Mouse (Mus musculus): ENCODE measurements around the gene Uqcc2.

Uqcc2 gene

GRCm38 (mm10) chr17:27123813-27124375 is 9.8 kb downstream of the Uqcc2 start:
- DNase-seq (ENCODE audit: low spot score in 2 of 2): no peak

DNA sequence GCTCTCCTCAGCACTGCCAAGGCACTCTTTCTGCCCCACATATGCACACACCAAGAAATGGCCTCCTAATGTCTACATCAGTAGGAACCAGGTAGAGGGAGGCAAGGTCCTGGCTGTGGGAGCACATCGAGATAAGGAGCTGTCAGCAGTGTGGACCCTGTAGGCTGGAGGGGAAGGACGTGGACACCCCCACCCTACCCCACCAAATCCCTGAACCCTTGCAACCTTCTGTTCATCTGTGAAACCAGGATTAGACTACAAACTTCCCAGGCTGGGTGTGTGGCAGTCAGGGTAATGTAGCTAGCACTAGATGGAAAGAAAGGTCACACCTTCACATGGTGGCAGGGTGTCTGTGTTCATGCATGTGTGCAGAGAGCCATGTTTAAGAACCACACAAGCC is 10.6 kb downstream of the Uqcc2 start:
- no peak for DNase-seq (ENCODE audit: low spot score in 2 of 2)

DNA sequence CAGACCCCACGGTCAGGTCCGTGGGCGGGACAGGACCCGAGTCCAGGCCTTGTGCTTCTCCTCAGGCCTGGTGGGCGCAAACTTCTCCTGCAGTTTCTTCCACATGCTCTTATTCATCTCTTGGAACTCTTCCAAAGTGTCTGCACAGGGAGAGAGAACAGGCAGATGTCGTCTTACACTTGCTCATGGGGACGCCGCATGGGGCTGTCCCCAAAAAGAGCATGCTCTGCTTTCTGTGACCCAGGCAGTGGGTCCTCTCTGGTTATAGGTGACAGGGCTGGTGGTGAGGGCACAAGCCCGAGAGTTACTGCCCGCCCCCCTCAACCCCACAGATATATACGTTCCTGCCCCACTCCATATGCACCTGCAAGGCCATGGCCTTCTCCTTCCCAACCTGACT is 11.0 kb downstream of the Uqcc2 start:
- DNase-seq (ENCODE audit: low spot score in 2 of 2): no peak

DNA sequence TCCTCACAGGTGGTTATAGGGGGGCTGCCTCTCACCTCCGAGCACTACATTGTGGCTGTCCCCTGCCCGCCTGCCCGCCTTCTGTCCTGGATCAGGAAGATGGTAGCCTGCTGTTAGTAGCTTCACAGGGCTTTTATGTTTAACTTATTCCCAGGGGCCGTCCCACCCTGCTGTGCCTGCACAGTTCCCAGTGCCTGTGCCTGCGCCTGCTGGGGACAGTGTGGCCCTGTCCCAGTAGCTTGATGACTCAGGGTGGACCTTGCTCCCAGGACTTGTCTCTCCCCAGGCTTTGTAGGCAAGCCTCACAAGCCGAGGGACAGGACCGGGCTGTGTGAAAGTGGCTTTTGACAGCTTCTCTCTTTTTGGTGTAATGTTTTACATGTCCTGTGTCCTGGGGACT is 11.9 kb downstream of the Uqcc2 start:
- DNase-seq (ENCODE audit: low spot score in 2 of 2): no peak

DNA sequence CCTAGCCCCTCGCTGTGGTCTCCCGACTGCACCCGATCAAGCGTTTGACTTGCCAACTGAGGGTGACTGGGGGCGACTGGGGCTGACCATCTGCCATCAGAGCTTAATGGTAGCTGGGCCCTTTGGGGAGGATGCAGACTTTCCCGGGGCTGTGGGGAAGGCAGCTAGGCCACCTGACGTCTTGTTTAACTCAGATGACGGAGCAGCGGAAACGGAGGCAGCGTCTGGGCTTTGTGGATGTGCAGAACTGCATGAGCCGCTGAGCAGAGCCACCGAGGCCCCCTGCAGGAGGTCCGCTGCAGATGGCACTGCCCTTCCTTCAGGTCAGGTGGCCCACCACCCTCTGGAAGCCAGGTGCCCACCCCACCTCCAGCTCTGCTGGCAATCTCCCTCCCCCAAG is 12.4 kb downstream of the Uqcc2 start:
- no peak for DNase-seq (ENCODE audit: low spot score in 2 of 2)

DNA sequence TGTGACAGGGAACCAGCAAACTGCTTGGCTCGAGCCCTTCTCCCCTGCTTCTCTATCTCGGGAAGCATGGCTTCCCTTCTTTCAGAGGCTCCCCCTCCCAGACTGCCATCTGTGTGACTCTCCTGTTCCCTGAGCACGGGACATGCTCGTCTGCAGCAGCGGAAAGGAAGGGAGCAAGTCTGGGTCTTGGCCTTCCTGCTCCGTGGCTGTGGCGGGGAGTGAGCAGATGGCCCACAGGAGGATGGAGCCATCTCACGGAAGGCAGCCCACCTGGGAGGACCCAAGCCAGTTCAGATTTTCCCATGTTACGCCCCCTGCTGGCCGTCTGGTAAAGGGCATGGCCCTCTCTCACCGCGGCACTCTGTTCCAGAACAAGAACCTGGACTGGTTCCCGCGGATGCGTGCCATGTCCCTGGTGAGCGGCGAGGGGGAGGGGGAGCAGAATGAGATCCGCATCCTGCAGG is 13.1 kb downstream of the Uqcc2 start:
- peak; percentile 43 to 61 for DNase-seq (ENCODE audit: low spot score in 2 of 2)

DNA sequence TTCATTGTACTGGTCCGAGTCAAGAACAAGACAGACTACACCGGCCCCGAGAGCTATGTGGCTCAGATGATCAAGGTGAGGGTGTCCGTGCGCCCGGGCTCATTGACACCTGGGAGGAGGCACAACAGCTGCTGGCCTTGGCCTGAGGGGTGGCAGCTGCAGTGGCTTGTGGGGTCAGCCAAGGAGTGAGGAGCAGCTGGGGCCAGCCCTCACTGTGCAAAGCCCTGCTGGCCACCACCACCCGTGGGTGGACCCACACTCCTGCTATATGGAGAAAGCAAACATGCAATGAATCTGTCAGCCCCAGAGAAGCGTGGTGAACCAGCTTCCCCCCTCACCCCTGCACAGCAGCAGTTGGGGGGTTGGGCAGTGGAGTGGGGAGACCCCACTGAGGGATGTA is 13.8 kb downstream of the Uqcc2 start:
- DNase-seq (ENCODE audit: low spot score in 2 of 2): no peak

DNA sequence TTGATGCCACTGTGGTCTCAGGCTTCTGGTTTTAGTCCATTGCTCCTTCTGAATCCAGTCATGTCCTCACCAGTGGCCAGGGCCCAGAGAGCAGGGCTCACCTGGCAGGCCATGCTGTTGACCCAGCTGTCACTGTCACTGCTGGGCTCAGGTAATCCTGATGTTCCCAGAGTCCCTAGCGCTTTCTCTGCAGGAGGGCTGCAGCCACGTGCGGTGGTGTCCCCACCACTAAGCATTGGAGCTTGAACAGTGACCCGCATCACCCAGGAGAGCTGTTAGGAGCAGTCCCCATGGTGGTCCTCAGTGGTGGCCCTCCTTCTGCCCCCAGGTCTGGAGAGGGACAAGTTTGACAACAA is 14.2 kb downstream of the Uqcc2 start:
- DNase-seq (ENCODE audit: low spot score in 2 of 2): no peak

- no peak for DNase-seq (ENCODE audit: low spot score in 2 of 2)
Measured at GRCm38 (mm10) chr17:27118676-27119539, 14.8 kb downstream of the Uqcc2 start.

DNA sequence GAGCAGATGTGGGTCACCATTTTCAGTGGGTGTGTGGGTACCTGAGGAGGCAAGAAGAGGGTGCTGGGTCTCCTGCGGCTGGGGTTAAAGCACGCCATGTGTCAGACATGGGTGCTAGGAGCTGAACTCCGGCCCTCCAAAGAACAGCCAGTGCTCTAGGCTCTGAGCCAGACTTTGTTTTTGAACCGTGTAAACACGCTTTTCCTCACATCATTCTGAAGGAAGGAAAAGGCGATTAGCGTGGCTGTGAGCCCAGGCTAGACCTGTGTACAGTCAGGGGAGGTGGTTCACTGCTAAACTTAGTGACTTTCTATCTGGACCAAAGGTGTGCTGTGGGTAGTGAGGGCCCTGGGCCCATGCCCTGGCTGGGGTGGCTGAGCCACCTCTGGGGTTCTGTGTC is 23.6 kb downstream of the Uqcc2 start:
- no peak for DNase-seq (ENCODE audit: low spot score in 2 of 2)

DNA sequence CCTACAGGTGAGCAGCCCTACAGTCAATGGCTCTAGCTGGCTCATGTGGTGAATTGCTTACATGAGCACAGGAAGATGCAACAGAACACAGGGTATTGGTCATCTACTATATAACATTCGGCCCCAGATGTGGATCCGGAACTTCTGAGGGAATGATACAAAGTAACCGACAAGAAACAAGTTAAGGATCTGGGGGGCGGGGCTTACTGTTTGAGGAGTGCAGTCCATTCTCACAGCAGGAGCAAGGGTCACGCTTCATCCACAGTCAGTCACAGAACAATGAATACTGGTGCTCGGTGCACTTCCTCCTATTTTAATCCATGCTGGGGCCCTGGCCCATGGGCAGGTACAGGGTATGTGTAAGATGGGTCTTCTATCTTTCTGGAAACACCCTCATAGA is 25.8 kb downstream of the Uqcc2 start:
- DNase-seq (ENCODE audit: low spot score in 2 of 2): no peak

DNA sequence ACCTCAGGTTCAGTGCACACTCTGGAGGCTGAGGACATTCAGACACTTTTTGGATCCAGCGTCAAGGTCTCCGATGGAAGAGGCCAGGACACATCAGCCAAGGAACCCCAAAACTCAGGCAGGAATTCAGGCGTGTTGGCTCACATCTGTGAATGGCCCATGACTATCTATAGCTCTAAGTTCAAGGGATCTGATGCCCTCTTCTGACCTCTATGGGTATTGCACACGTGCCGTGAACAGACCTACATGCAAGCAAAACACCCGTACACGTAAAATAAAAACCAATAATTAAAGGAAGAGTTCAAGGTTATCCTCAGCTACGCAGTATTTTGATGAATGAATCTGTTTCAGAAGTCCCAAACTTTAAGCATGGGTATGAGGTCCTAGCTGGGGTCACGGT is 27.0 kb downstream of the Uqcc2 start:
- no peak for DNase-seq (ENCODE audit: low spot score in 2 of 2)

DNA sequence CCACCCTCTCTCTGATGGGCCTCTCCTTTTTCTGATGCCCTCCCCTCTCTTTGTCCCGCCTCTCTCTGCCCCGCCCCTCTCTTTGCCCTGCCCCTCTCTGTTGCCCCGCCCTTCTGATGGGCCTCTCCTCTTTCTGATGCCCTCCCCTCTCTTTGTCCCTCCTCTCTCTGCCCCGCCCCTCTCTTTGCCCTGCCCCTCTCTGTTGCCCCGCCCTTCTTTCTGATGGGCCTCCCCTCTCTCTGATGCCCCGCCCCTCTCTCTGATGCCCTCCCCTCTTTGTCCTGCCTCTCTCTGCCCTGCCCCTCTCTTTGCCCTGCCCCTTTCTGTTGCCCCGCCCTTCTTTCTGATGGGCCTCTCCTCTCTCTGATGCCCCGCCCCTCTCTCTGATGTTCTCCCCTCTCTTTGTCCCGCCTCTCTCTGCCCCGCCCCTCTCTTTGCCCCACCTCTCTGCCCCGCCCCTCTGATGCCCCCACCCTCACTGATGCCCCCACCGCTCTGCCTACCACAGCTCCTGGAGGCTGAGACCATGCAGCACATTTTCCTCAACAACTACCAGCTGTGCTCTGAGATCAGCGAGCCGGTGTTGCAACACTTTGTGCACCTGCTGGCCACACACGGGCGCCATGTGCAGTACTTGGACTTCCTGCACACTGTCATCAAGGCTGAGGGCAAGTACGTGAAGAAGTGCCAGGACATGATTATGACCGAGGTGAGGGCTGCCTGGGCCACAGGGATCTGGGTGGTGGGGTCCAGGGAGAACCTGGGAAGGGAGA is 27.8 kb downstream of the Uqcc2 start:
- DNase-seq (ENCODE audit: low spot score in 2 of 2): no peak

DNA sequence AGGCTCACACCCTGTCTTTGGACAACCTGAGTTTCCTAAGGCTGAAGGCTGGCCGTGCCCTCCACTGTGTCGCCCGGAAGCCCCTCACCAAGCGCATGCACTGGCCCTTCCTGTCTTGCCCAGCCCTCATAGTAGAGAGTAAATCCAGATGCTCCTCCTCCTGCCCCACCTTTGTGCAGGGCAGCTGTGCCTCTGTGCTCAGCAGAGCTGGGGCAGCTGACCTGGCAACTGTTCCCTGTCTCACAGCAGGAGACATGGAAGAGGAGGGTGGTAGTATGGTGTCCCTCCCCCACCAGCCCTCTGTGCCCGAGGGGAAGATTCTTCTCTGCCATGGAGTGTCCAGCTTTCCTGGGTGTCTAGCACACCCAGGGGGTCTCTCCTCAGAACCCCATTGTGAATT is 32.0 kb downstream of the Uqcc2 start:
- DNase-seq (ENCODE audit: low spot score in 2 of 2): no peak

DNA sequence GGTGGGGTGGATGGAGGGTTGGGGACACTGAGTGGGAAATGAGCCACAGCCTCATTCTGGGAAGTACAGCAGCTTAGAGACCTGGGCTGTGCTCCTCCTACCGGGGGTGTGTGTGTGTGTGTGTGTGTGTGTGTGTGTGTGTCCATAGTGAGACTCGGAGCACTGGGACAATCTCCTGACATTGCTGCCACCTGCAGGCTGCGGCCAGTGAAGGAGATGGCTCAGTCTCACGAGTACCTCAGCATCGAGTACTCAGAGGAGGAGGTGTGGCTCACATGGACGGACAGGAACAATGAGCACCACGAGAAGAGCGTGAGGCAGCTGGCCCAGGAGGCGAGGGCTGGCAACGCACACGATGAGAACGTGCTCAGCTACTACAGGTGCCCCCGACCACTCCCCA is 38.0 kb downstream of the Uqcc2 start:
- DNase-seq (ENCODE audit: low spot score in 2 of 2): no peak

- DNase-seq (ENCODE audit: low spot score in 2 of 2): no peak
Measured at GRCm38 (mm10) chr17:27090068-27090467, 43.6 kb downstream of the Uqcc2 start.

- no peak for DNase-seq (ENCODE audit: low spot score in 2 of 2)
Measured at GRCm38 (mm10) chr17:27087426-27087825, 46.3 kb downstream of the Uqcc2 start.

- DNase-seq (ENCODE audit: low spot score in 2 of 2): peak in 1 of 2 experiments; percentile 13
Measured at GRCm38 (mm10) chr17:27085676-27086075, 48.0 kb downstream of the Uqcc2 start.

DNA sequence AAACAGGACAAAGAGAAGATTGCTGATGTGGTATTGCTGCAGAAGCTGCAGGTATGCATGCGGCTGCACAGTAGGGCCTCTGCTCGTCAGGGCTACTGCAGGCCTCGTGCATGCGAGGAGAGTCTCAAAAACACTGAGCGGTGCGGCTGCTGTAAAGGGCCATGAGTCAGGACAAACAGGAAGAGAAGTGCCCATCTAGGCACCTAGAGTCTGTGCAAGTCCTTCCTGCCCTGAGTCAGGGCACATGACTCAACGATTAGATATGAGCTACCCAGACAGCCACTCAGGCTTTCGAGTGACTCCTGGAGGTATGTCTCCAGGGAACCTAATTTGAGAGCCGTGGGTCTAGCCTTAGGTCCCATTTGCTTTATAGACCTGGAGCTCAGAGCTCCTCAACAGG is 50.1 kb downstream of the Uqcc2 start:
- no peak for DNase-seq (ENCODE audit: low spot score in 2 of 2)

- DNase-seq (ENCODE audit: low spot score in 2 of 2): no peak
Measured at GRCm38 (mm10) chr17:27082796-27083195, 50.9 kb downstream of the Uqcc2 start.

GRCm38 (mm10) chr17:27081868-27082267 is 51.8 kb downstream of the Uqcc2 start:
- DNase-seq (ENCODE audit: low spot score in 2 of 2): no peak

- no peak for DNase-seq (ENCODE audit: low spot score in 2 of 2)
Measured at GRCm38 (mm10) chr17:27078499-27078898, 55.2 kb downstream of the Uqcc2 start.

DNA sequence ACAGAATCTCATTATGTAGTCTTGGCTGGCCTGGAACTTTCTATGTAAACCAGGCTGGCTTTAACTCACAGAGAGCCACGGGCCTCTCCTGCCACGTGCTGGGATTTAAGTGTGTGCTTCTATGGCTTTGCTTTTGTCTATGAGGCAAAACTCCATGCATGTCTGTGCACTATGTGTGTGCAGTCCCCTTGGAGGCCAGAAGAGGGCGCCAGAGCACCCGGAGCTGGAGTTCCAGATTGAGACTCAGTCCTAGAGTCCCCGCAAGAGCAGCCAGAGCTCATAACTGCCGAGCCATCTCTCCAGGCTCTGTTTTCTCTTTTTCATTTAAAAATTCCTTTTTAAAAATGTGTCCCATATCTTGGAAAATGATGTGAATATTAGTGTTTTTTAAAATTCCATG is 55.8 kb downstream of the Uqcc2 start:
- no peak for DNase-seq (ENCODE audit: low spot score in 2 of 2)

All from frontal cortex, postnatal 14 days (tissue).